8 mouse cellular contexts compared by ENCODE assay signal in genomic region chr7:35555224-35556204, GRCm38 (mm10). TPM values are rescaled to one million over a fixed set of nuclear protein-coding genes. Genes with fewer than 3 reads are reported as not detected.
DNase-seq lines count a peak whose midpoint lies in the region; ATAC-seq and TF ChIP-seq lines count a peak whose summit lies in the region.

No protein-coding gene starts in this region.

- H3K27ac ChIP-seq in ES-Bruce4 (ENCODE audit: insufficient read depth, low read length) = peak overlapping the region; percentile 31
- peak overlapping the region; percentile 92 for H3K27ac ChIP-seq in forebrain, embryonic 14.5 days (ENCODE audit: low read depth, low read length)

- no peaks in the 10 kb centered on the region; the same call in 1 of the 2 replicates for H3K36me3 ChIP-seq in ES-Bruce4 (ENCODE audit: control insufficient read depth, insufficient read depth, low read length, poor library complexity, severe bottlenecking)
- H3K36me3 ChIP-seq in forebrain, embryonic 14.5 days (ENCODE audit: control insufficient read depth, insufficient read depth, low read length) = peaks cover 10% of the 10 kb centered on the region

- no peak for TF ChIP-seq POLR2A in ES-Bruce4 (IDR thresholded peaks at IDR 0.05; ENCODE audit: insufficient read depth, low read length)
- TF ChIP-seq POLR2A in lung, adult 2 months (IDR thresholded peaks at IDR 0.05; ENCODE audit: borderline replicate concordance, extremely low read depth, low read depth, low read length) = peak; percentile 73

- peak; percentile 94 for DNase-seq in forebrain, embryonic 14.5 days (ENCODE audit: low spot score)
- peak; percentile 77 for DNase-seq in heart, postnatal 25 days (ENCODE audit: low spot score)
- DNase-seq in layer of hippocampus, adult 18-20 months (ENCODE audit: low spot score in 2 of 2) = peak; percentile 85 to 91
- peak; percentile 85 for DNase-seq in lung, adult 2 months
- DNase-seq in thymus, adult 18-20 months = peak; percentile 73 to 75

- no peaks in the 10 kb centered on the region for H3K27me3 ChIP-seq in ES-Bruce4 (ENCODE audit: control insufficient read depth, insufficient read depth, low read length, poor library complexity, severe bottlenecking)
- H3K27me3 ChIP-seq in forebrain, embryonic 14.5 days (replicated peaks; ENCODE audit: control insufficient read depth, insufficient read depth, low read length) = no peaks in the 10 kb centered on the region

- 0 out of 2 replicates have a peak, but pooled peaks have one; percentile 7 for TF ChIP-seq EP300 in ES-Bruce4 (IDR thresholded peaks at IDR 0.05; ENCODE audit: insufficient read depth, low read depth, low read length)

- WGBS in forebrain, embryonic 14.5 days = under 1% methylated on average over 93 of the region's 93 CpGs
- WGBS in lung, adult 2 months = under 1% methylated on average over 93 of the region's 93 CpGs

- no peaks in the 10 kb centered on the region for H3K4me1 ChIP-seq in ES-Bruce4 (ENCODE audit: control insufficient read depth, insufficient read depth, low read length)
- H3K4me1 ChIP-seq in forebrain, embryonic 14.5 days (ENCODE audit: control insufficient read depth, insufficient read depth, low read length) = no peaks in the 10 kb centered on the region
- H3K4me1 ChIP-seq in lung, adult 2 months (ENCODE audit: control insufficient read depth, insufficient read depth, low read length) = peaks cover 3% of the 10 kb centered on the region; the same call in 1 of the 2 replicates

- peak overlapping the region; percentile 93 for H3K4me2 ChIP-seq in forebrain, embryonic 14.5 days (ENCODE audit: low read length)

- H3K9me3 ChIP-seq in ES-Bruce4 (replicated peaks; ENCODE audit: control insufficient read depth, insufficient read depth, low read length, poor library complexity, severe bottlenecking) = no peaks in the 10 kb centered on the region
- H3K9me3 ChIP-seq in forebrain, embryonic 14.5 days (replicated peaks; ENCODE audit: control insufficient read depth, low read length) = no peaks in the 10 kb centered on the region

- intact Hi-C loops in heart, postnatal 25 days (cut with DNase I) = loop anchor here (2.0 to 10.0 kb wide), 3 partner anchors 31 to 199 kb away; partner anchors contain the start of genes Ankrd27, Dpy19l3 and Pdcd5

- TF ChIP-seq CTCF in ES-Bruce4 (IDR thresholded peaks at IDR 0.05; ENCODE audit: low read depth, low read length) = no peak
- TF ChIP-seq CTCF in lung, adult 2 months (IDR thresholded peaks at IDR 0.05; ENCODE audit: insufficient read depth, low read length) = no peak

- peak overlapping the region; percentile 82 for H3K4me3 ChIP-seq in ES-Bruce4 (ENCODE audit: low read depth, low read length)
- peak overlapping the region; percentile 77 for H3K4me3 ChIP-seq in forebrain, embryonic 14.5 days (ENCODE audit: low read depth, low read length)
- H3K4me3 ChIP-seq in lung, adult 2 months (replicated peaks; ENCODE audit: extremely low read depth, low read depth, low read length) = peak overlapping the region; percentile 82

- H3K9ac ChIP-seq in ES-Bruce4 (ENCODE audit: low read depth, poor library complexity, severe bottlenecking) = peak overlapping the region; percentile 76
- H3K9ac ChIP-seq in forebrain, embryonic 14.5 days (ENCODE audit: low read length) = peak overlapping the region; percentile 91

- ATAC-seq in cerebellum, adult (ENCODE audit: insufficient number of reproducible peaks, low FRiP score, low TSS enrichment) = peak; percentile 85
- ATAC-seq in forebrain, embryonic 14.5 days = peak; percentile 94
- ATAC-seq in neutrophil, adult 5-6 weeks (ENCODE audit: extremely low read depth, insufficient number of reproducible peaks, low FRiP score, poor library complexity, severe bottlenecking) = peak; percentile 67

RNA-seq across cellular contexts. Expression of gene Nudt19, which starts 0.6 kb away (rescaled TPM):
- polyA plus RNA-seq in ES-Bruce4 (2011; ENCODE audit: insufficient read depth, insufficient read length, low read depth, missing spikeins) = 43.0 and 46.3 TPM in 2 replicates
- 110 and 113 TPM in 2 replicates for polyA plus RNA-seq in forebrain, embryonic 14.5 days (2014; fragmentation: Nextera tagmentation; extraction: Ambion mirVana)
- total RNA-seq in heart, postnatal 25 days (2021) = 10 to 100 TPM; 75.1 to 83.7 TPM
- 10 to 100 TPM; 62.4 to 65.4 TPM for total RNA-seq in layer of hippocampus, adult 18-20 months (2021)
- 20.6 and 22.3 TPM in 2 replicates for polyA plus RNA-seq in lung, adult 2 months (2012; rRNA removed)
- 6.1 and 6.4 TPM in 2 replicates for total RNA-seq in neutrophil, adult 5-6 weeks (2017)

RNA-seq across cellular contexts. Expression of gene Tdrd12, which starts 18.0 kb away (rescaled TPM):
- polyA plus RNA-seq in ES-Bruce4 (2011; ENCODE audit: insufficient read depth, insufficient read length, low read depth, missing spikeins) = 74.9 and 75.1 TPM in 2 replicates
- polyA plus RNA-seq in forebrain, embryonic 14.5 days (2014; fragmentation: Nextera tagmentation; extraction: Ambion mirVana) = 0.50 and 0.78 TPM in 2 replicates
- under 1 TPM in 1 of 2 experiments, not detected in 1; 0.42 TPM for total RNA-seq in heart, postnatal 25 days (2021)
- under 1 TPM; 0.27 to 0.56 TPM for total RNA-seq in layer of hippocampus, adult 18-20 months (2021)
- 0.04 and 0.06 TPM in 2 replicates for polyA plus RNA-seq in lung, adult 2 months (2012; rRNA removed)
- not detected in 2 replicates for total RNA-seq in neutrophil, adult 5-6 weeks (2017)

RNA-seq across cellular contexts. Expression of gene Rgs9bp, which starts 29.9 kb away (rescaled TPM):
- polyA plus RNA-seq in ES-Bruce4 (2011; ENCODE audit: insufficient read depth, insufficient read length, low read depth, missing spikeins) = 4.6 and 4.8 TPM in 2 replicates
- polyA plus RNA-seq in forebrain, embryonic 14.5 days (2014; fragmentation: Nextera tagmentation; extraction: Ambion mirVana) = 0.08 and 0.12 TPM in 2 replicates
- under 1 TPM; 0.03 to 0.06 TPM for total RNA-seq in heart, postnatal 25 days (2021)
- total RNA-seq in layer of hippocampus, adult 18-20 months (2021) = under 1 TPM; 0.22 to 0.23 TPM
- polyA plus RNA-seq in lung, adult 2 months (2012; rRNA removed) = 0.06 and 0.11 TPM in 2 replicates
- total RNA-seq in neutrophil, adult 5-6 weeks (2017) = 0.12 TPM in 1 of 2 replicates, not detected in the other

RNA-seq across cellular contexts. Expression of gene Ankrd27, which starts 30.5 kb away (rescaled TPM):
- polyA plus RNA-seq in ES-Bruce4 (2011; ENCODE audit: insufficient read depth, insufficient read length, low read depth, missing spikeins) = 64.1 and 74.9 TPM in 2 replicates
- polyA plus RNA-seq in forebrain, embryonic 14.5 days (2014; fragmentation: Nextera tagmentation; extraction: Ambion mirVana) = 21.8 and 26.3 TPM in 2 replicates
- 10 to 100 TPM; 12.3 to 12.6 TPM for total RNA-seq in heart, postnatal 25 days (2021)
- 10 to 100 TPM; 36.2 to 37.8 TPM for total RNA-seq in layer of hippocampus, adult 18-20 months (2021)
- polyA plus RNA-seq in lung, adult 2 months (2012; rRNA removed) = 23.4 and 28.7 TPM in 2 replicates
- 21.1 and 21.7 TPM in 2 replicates for total RNA-seq in neutrophil, adult 5-6 weeks (2017)

Comparison
In these comparisons a context has a peak if more than half of its experiments do, and no peak if none do; other contexts are left out.
1. Peak in every context shown above with its lines: DNase-seq, ATAC-seq, H3K4me3 ChIP-seq and H3K27ac ChIP-seq.